Mouse (Mus musculus) myocyte (in vitro differentiated cells): Measurements from ENCODE around the gene Pigu.

ENCODE experiments used
- E2F4 ChIP-seq: IDR thresholded peaks from one replicate; pipeline ENCODE4 v1.6.1; 2011; ENCODE audit warnings: mild to moderate bottlenecking, control low read depth, moderate library complexity; ENCODE audit not compliant: insufficient read depth
- MAX ChIP-seq: IDR thresholded peaks from one replicate; pipeline ENCODE4 v1.6.1; 2011; ENCODE audit warnings: low read depth, mild to moderate bottlenecking, control low read depth
- MYOD1 ChIP-seq, 3 experiments: IDR thresholded peaks; one replicate each; pipeline ENCODE4 v1.6.1; 2011; ENCODE audit warnings: control low read depth in 2 of 3, low read depth in 2 of 3, mild to moderate bottlenecking in 2 of 3, moderate library complexity in 1 of 3; ENCODE audit not compliant: insufficient read length in 2 of 3, control insufficient read depth in 1 of 3
- MYOG ChIP-seq, 3 experiments: IDR thresholded peaks; one replicate each; pipeline ENCODE4 v1.6.1; 2011; ENCODE audit warnings: control low read depth in 2 of 3, low read depth in 2 of 3, mild to moderate bottlenecking in 2 of 3; ENCODE audit not compliant: insufficient read length in 2 of 3, control insufficient read depth in 1 of 3, insufficient read depth in 1 of 3
- POLR2A ChIP-seq: IDR thresholded peaks from one replicate; pipeline ENCODE4 v1.6.1; 2011; ENCODE audit warnings: low read depth, mild to moderate bottlenecking, control low read depth, moderate library complexity; ENCODE audit not compliant: insufficient read length
- POLR2AphosphoS2 ChIP-seq: IDR thresholded peaks from one replicate; pipeline ENCODE4 v1.6.1; 2011; ENCODE audit warnings: low read depth, control low read depth; ENCODE audit not compliant: insufficient read length

GRCm38 (mm10) chr2:155320596-155320995, 36.6 kb downstream of the Pigu start:
- no peak for TF ChIP-seq MAX
- TF ChIP-seq POLR2A: no peak
- no peak for TF ChIP-seq MYOD1 (IDR thresholded peaks at IDR 0.05; ENCODE audit: control insufficient read depth in 1 of 3, insufficient read length in 2 of 3, low read depth in 2 of 3)
- no peak for TF ChIP-seq E2F4
- TF ChIP-seq POLR2AphosphoS2: no peak
- TF ChIP-seq MYOG (IDR thresholded peaks at IDR 0.05; ENCODE audit: control insufficient read depth in 1 of 3, insufficient read depth in 1 of 3, insufficient read length in 2 of 3, low read depth in 2 of 3): no peak
